In genomic region chr11:9317076-9317929, GRCm38 (mm10) we compare ENCODE assay signal across 8 mouse cellular contexts.
A peak's percentile ranks its signal among the peaks of the same experiment; 100 is the strongest.
DNase-seq lines count a peak whose midpoint lies in the region; ATAC-seq lines count a peak whose summit lies in the region.

No protein-coding gene starts in this region.

- peak; percentile 47; the same call in 1 of the 2 replicates for ATAC-seq in limb, embryonic 12.5 days (ENCODE audit: insufficient number of reproducible peaks, insufficient read depth, low FRiP score, low TSS enrichment, low read depth)
- ATAC-seq in monocyte, adult 5-6 weeks (replicated peaks; ENCODE audit: insufficient number of reproducible peaks, low FRiP score, low TSS enrichment, poor library complexity, severe bottlenecking), result peak; percentile 54; the same call in 1 of the 2 replicates
- 0 out of 2 replicates have a peak, but pooled peaks have one; percentile 50 for ATAC-seq in stomach, embryonic 15.5 days (ENCODE audit: insufficient read depth, low FRiP score, low read depth)

- 36% methylated on average over 6 of the region's 6 CpGs for WGBS in limb, embryonic 12.5 days
- WGBS in stomach, embryonic 15.5 days, result 30% methylated on average over 6 of the region's 6 CpGs

- no peak overlapping the region for H3K4me3 ChIP-seq in limb, embryonic 12.5 days (replicated peaks)
- no peak overlapping the region for H3K4me3 ChIP-seq in stomach, embryonic 15.5 days (replicated peaks)

- no peak overlapping the region for H3K9ac ChIP-seq in limb, embryonic 12.5 days (replicated peaks)
- no peak overlapping the region for H3K9ac ChIP-seq in stomach, embryonic 15.5 days

- H3K36me3 ChIP-seq in limb, embryonic 12.5 days, result no peaks in the 10 kb centered on the region
- no peaks in the 10 kb centered on the region for H3K36me3 ChIP-seq in stomach, embryonic 15.5 days

- no peaks in the 10 kb centered on the region for H3K27me3 ChIP-seq in limb, embryonic 12.5 days
- H3K27me3 ChIP-seq in stomach, embryonic 15.5 days (replicated peaks), result no peaks in the 10 kb centered on the region

- H3K27ac ChIP-seq in limb, embryonic 12.5 days, result no peak overlapping the region
- no peak overlapping the region for H3K27ac ChIP-seq in stomach, embryonic 15.5 days

- H3K4me1 ChIP-seq in limb, embryonic 12.5 days (replicated peaks), result no peaks in the 10 kb centered on the region
- no peaks in the 10 kb centered on the region for H3K4me1 ChIP-seq in stomach, embryonic 15.5 days

- H3K4me2 ChIP-seq in limb, embryonic 12.5 days, result no peak overlapping the region
- H3K4me2 ChIP-seq in stomach, embryonic 15.5 days, result no peak overlapping the region

- intact Hi-C loops in heart, postnatal 25 days (cut with DNase I), result loop anchor here (5.0 kb wide), 2 partner anchors 1815 to 1910 kb away; no protein-coding TSS in a partner anchor

- peak; percentile 29 to 73 for DNase-seq in heart, adult 18-20 months
- no peak for DNase-seq in heart, postnatal 25 days (ENCODE audit: low spot score)
- peak; percentile 25 for DNase-seq in cerebellum, adult 9-10 months
- peak; percentile 46 to 80 for DNase-seq in frontal cortex, postnatal 14 days (ENCODE audit: low spot score in 2 of 2)
- DNase-seq in kidney, adult 9 months, result peak; percentile 51

- H3K9me3 ChIP-seq in limb, embryonic 12.5 days, result no peaks in the 10 kb centered on the region
- no peaks in the 10 kb centered on the region for H3K9me3 ChIP-seq in stomach, embryonic 15.5 days
